Mouse (Mus musculus): ENCODE measurements at regions not wholly inside any gene's neighbourhood (a gene's known extent, or its start where the extent isn't known, plus 50 kb on each side); places are given as distances from the start of the nearest gene placed in this dataset.

- no peaks in the 10 kb centered on the region for H3K36me3 ChIP-seq (replicated peaks; ENCODE audit: insufficient read depth, low read length)
- TF ChIP-seq EP300 (IDR thresholded peaks at IDR 0.05; ENCODE audit: low read depth) (no peak), CTCF (IDR thresholded peaks at IDR 0.05; ENCODE audit: low read depth) (no peak)
- H3K9me3 ChIP-seq (ENCODE audit: low read length): no peaks in the 10 kb centered on the region
- no peak overlapping the region for H3K4me3 ChIP-seq (ENCODE audit: low read depth, low read length)
- H3K27me3 ChIP-seq (ENCODE audit: insufficient read depth, low read length): no peaks in the 10 kb centered on the region
- no peaks in the 10 kb centered on the region for H3K4me1 ChIP-seq (ENCODE audit: insufficient read depth)
- no peak for DNase-seq
- H3K27ac ChIP-seq (ENCODE audit: low read depth): no peak overlapping the region
- H3K4me2 ChIP-seq (ENCODE audit: low read depth, low read length): no peak overlapping the region
- ATAC-seq: no peak
- no peak overlapping the region for H3K9ac ChIP-seq (replicated peaks)
- 78% methylated on average over 7 of the region's 7 CpGs for WGBS (ENCODE audit: insufficient replicate concordance)
These were observed 397.8 kb downstream of the Klf5 start for GRCm38 (mm10) chr14:99696301-99696700.

- TF ChIP-seq CTCF (IDR thresholded peaks at IDR 0.05; ENCODE audit: low read depth): no peak
- no peak for TF ChIP-seq EP300 (IDR thresholded peaks at IDR 0.05; ENCODE audit: low read depth)
- H3K27me3 ChIP-seq (ENCODE audit: insufficient read depth, low read length): no peaks in the 10 kb centered on the region
- no peaks in the 10 kb centered on the region for H3K4me1 ChIP-seq (ENCODE audit: insufficient read depth)
- ATAC-seq (no peak), DNase-seq (no peak)
- WGBS (ENCODE audit: insufficient replicate concordance): 52% methylated on average over 2 of the region's 2 CpGs
- no peaks in the 10 kb centered on the region for H3K36me3 ChIP-seq (replicated peaks; ENCODE audit: insufficient read depth, low read length)
- no peak overlapping the region for H3K9ac ChIP-seq (replicated peaks)
- H3K4me3 ChIP-seq (ENCODE audit: low read depth, low read length): no peak overlapping the region
- no peaks in the 10 kb centered on the region for H3K9me3 ChIP-seq (ENCODE audit: low read length)
- no peak overlapping the region for H3K27ac ChIP-seq (ENCODE audit: low read depth)
- H3K4me2 ChIP-seq (ENCODE audit: low read depth, low read length): no peak overlapping the region
These were observed 401.1 kb downstream of the Klf5 start for GRCm38 (mm10) chr14:99699545-99699944.

GRCm38 (mm10) chr14:99706004-99706403 lies 407.5 kb downstream of the Klf5 start:
- H3K4me2 ChIP-seq (ENCODE audit: low read depth, low read length): no peak overlapping the region
- no peaks in the 10 kb centered on the region for H3K9me3 ChIP-seq (ENCODE audit: low read length)
- 79% methylated on average over 10 of the region's 10 CpGs for WGBS (ENCODE audit: insufficient replicate concordance)
- H3K9ac ChIP-seq (replicated peaks): no peak overlapping the region
- no peak for TF ChIP-seq CTCF (IDR thresholded peaks at IDR 0.05; ENCODE audit: low read depth)
- no peak for TF ChIP-seq EP300 (IDR thresholded peaks at IDR 0.05; ENCODE audit: low read depth)
- H3K4me3 ChIP-seq (ENCODE audit: low read depth, low read length): no peak overlapping the region
- no peaks in the 10 kb centered on the region for H3K36me3 ChIP-seq (replicated peaks; ENCODE audit: insufficient read depth, low read length)
- H3K4me1 ChIP-seq (ENCODE audit: insufficient read depth): no peaks in the 10 kb centered on the region
- no peak overlapping the region for H3K27ac ChIP-seq (ENCODE audit: low read depth)
- H3K27me3 ChIP-seq (ENCODE audit: insufficient read depth, low read length): no peaks in the 10 kb centered on the region
- ATAC-seq (no peak), DNase-seq (no peak)

GRCm38 (mm10) chr14:99708066-99708465 lies 409.6 kb downstream of the Klf5 start:
- 74% methylated on average over 2 of the region's 2 CpGs for WGBS (ENCODE audit: insufficient replicate concordance)
- no peaks in the 10 kb centered on the region for H3K9me3 ChIP-seq (ENCODE audit: low read length)
- DNase-seq: no peak

GRCm38 (mm10) chr14:99709764-99710163 lies 411.3 kb downstream of the Klf5 start:
- Histone ChIP-seq H3K4me1 (ENCODE audit: insufficient read depth) (no peaks in the 10 kb centered on the region), H3K36me3 (replicated peaks; ENCODE audit: insufficient read depth, low read length) (no peaks in the 10 kb centered on the region), H3K27ac (ENCODE audit: low read depth) (no peak overlapping the region), H3K9ac (replicated peaks) (no peak overlapping the region), H3K9me3 (ENCODE audit: low read length) (no peaks in the 10 kb centered on the region), H3K27me3 (ENCODE audit: insufficient read depth, low read length) (no peaks in the 10 kb centered on the region), H3K4me3 (ENCODE audit: low read depth, low read length) (no peak overlapping the region), H3K4me2 (ENCODE audit: low read depth, low read length) (no peak overlapping the region)
- no peak for ATAC-seq
- DNase-seq: no peak
- no peak for TF ChIP-seq CTCF (IDR thresholded peaks at IDR 0.05; ENCODE audit: low read depth)
- no peak for TF ChIP-seq EP300 (IDR thresholded peaks at IDR 0.05; ENCODE audit: low read depth)
- 56% methylated on average over 2 of the region's 2 CpGs for WGBS (ENCODE audit: insufficient replicate concordance)

More at GRCm38 (mm10) chr14:99708066-99708465, 409.6 kb downstream of the Klf5 start:
- Histone ChIP-seq H3K27me3 (ENCODE audit: insufficient read depth, low read length) (no peaks in the 10 kb centered on the region), H3K27ac (ENCODE audit: low read depth) (no peak overlapping the region), H3K4me1 (ENCODE audit: insufficient read depth) (no peaks in the 10 kb centered on the region), H3K4me3 (ENCODE audit: low read depth, low read length) (no peak overlapping the region), H3K36me3 (replicated peaks; ENCODE audit: insufficient read depth, low read length) (no peaks in the 10 kb centered on the region), H3K4me2 (ENCODE audit: low read depth, low read length) (no peak overlapping the region), H3K9ac (replicated peaks) (no peak overlapping the region)
- no peak for ATAC-seq
- TF ChIP-seq EP300 (IDR thresholded peaks at IDR 0.05; ENCODE audit: low read depth) (no peak), CTCF (IDR thresholded peaks at IDR 0.05; ENCODE audit: low read depth) (no peak)

- no peak overlapping the region for H3K4me3 ChIP-seq (ENCODE audit: low read depth, low read length)
- H3K27ac ChIP-seq (ENCODE audit: low read depth): no peak overlapping the region
- no peak overlapping the region for H3K9ac ChIP-seq (replicated peaks)
- TF ChIP-seq CTCF (IDR thresholded peaks at IDR 0.05; ENCODE audit: low read depth) (no peak), EP300 (IDR thresholded peaks at IDR 0.05; ENCODE audit: low read depth) (no peak)
- no peaks in the 10 kb centered on the region for H3K27me3 ChIP-seq (ENCODE audit: insufficient read depth, low read length)
- no peaks in the 10 kb centered on the region for H3K36me3 ChIP-seq (replicated peaks; ENCODE audit: insufficient read depth, low read length)
- no peak overlapping the region for H3K4me2 ChIP-seq (ENCODE audit: low read depth, low read length)
- no peaks in the 10 kb centered on the region for H3K4me1 ChIP-seq (ENCODE audit: insufficient read depth)
- ATAC-seq: no peak
- WGBS (ENCODE audit: insufficient replicate concordance): 78% methylated on average over 12 of the region's 12 CpGs
- no peaks in the 10 kb centered on the region for H3K9me3 ChIP-seq (ENCODE audit: low read length)
- DNase-seq: no peak
These were observed 412.2 kb downstream of the Klf5 start for GRCm38 (mm10) chr14:99710656-99711177.

GRCm38 (mm10) chr14:99712624-99713023 lies 414.1 kb downstream of the Klf5 start:
- H3K4me1 ChIP-seq (ENCODE audit: insufficient read depth): no peaks in the 10 kb centered on the region
- no peaks in the 10 kb centered on the region for H3K9me3 ChIP-seq (ENCODE audit: low read length)
- no peaks in the 10 kb centered on the region for H3K27me3 ChIP-seq (ENCODE audit: insufficient read depth, low read length)
- 74% methylated on average over 7 of the region's 7 CpGs for WGBS (ENCODE audit: insufficient replicate concordance)
- H3K4me3 ChIP-seq (ENCODE audit: low read depth, low read length): no peak overlapping the region
- DNase-seq: no peak
- no peaks in the 10 kb centered on the region for H3K36me3 ChIP-seq (replicated peaks; ENCODE audit: insufficient read depth, low read length)
- H3K9ac ChIP-seq (replicated peaks): no peak overlapping the region
- no peak overlapping the region for H3K27ac ChIP-seq (ENCODE audit: low read depth)
- H3K4me2 ChIP-seq (ENCODE audit: low read depth, low read length): no peak overlapping the region
- TF ChIP-seq EP300 (IDR thresholded peaks at IDR 0.05; ENCODE audit: low read depth): no peak
- TF ChIP-seq CTCF (IDR thresholded peaks at IDR 0.05; ENCODE audit: low read depth): no peak
- no peak for ATAC-seq

Data from liver, postnatal 0 days (tissue).